Mouse (Mus musculus) heart, postnatal 14 days (tissue): Measurements from ENCODE around the gene Ano8. TPM values are rescaled to one million over a fixed set of nuclear protein-coding genes. Genes with fewer than 3 reads are reported as not detected.
"Not testable (repeated sequence)": the region's sequence is repeated elsewhere in the genome, so short reads cannot be mapped to it uniquely, and the experiment has no call there.

Source experiments
- DNase-seq, 2 experiments: peaks; one replicate each; pipeline ENCODE4 v3.0.0; 2021 to 2022
- intact Hi-C: fragments of 180-260 bp; cut with DNase I; formaldehyde crosslinking; loops from one replicate; pipeline ENCODE4 v1.15.1; 2025
- total RNA-seq, 2 experiments: library from RNA; stranded (reverse); gene quantifications; 2 replicates each; pipeline ENCODE4 v1.2.3; 2021

Gene Ano8
- total RNA-seq, 2 experiments from 2014 or later = 16.6 to 18.4 TPM

- DNase-seq = no peak
- intact Hi-C loops = loop anchor here (5.0 kb wide), 3 partner anchors 79 to 189 kb away; partner anchors contain the start of genes Haus8, Myo9b, Nr2f6 and Use1
Observed at GRCm38 (mm10) chr8:71461152-71461840, 24.5 kb downstream of the Ano8 start.

- intact Hi-C loops = loop anchor here (5.0 kb wide), 3 partner anchors 78 to 188 kb away; partner anchors contain the start of genes Haus8, Myo9b, Nr2f6 and Use1
- DNase-seq = no peak
Observed at GRCm38 (mm10) chr8:71460716-71461115, 25.0 kb downstream of the Ano8 start.

- DNase-seq = no peak
- intact Hi-C loops = no loop called here
Observed at GRCm38 (mm10) chr8:71457659-71458270, 28.0 kb downstream of the Ano8 start.

- no peak for DNase-seq
- intact Hi-C loops = no loop called here
Observed at GRCm38 (mm10) chr8:71456906-71457305, 28.9 kb downstream of the Ano8 start.

- intact Hi-C loops = no loop called here
- DNase-seq = no peak
Observed at GRCm38 (mm10) chr8:71454668-71455067, 31.1 kb downstream of the Ano8 start.

- intact Hi-C loops = no loop called here
- no peak for DNase-seq
Observed at GRCm38 (mm10) chr8:71452669-71453068, 33.1 kb downstream of the Ano8 start.

GRCm38 (mm10) chr8:71451777-71452176 lies 34.0 kb downstream of the Ano8 start:
- intact Hi-C loops = no loop called here
- DNase-seq = no peak

- no peak for DNase-seq
- intact Hi-C loops = no loop called here
Observed at GRCm38 (mm10) chr8:71451337-71451736, 34.4 kb downstream of the Ano8 start.

GRCm38 (mm10) chr8:71445096-71445495 lies 40.7 kb downstream of the Ano8 start:
- no peak for DNase-seq
- intact Hi-C loops = no loop called here

- intact Hi-C loops = loop anchor here (1.0 to 5.0 kb wide), 3 partner anchors 80 to 221 kb away; partner anchors contain the start of gene Fam129c
- DNase-seq = peak; percentile 62 to 73
Observed at GRCm38 (mm10) chr8:71441404-71441803, 44.4 kb downstream of the Ano8 start.

GRCm38 (mm10) chr8:71437041-71437440 lies 48.7 kb downstream of the Ano8 start:
- intact Hi-C loops = no loop called here
- no peak for DNase-seq

GRCm38 (mm10) chr8:71432935-71433334 lies 52.8 kb downstream of the Ano8 start:
- DNase-seq, intact Hi-C loops: not testable (repeated sequence)

Other genes starting within 250 kb of the Ano8 start
- gene Myo9b, start 213.2 kb downstream of the Ano8 start, total RNA-seq = 10 to 100 TPM; 27.8 to 32.8 TPM
- 10 to 100 TPM; 23.9 to 28.8 TPM for gene Haus8, start 213.0 kb downstream of the Ano8 start, total RNA-seq
- 100 to 1,000 TPM in 1 of 2 experiments, 10 to 100 TPM in 1; 96.5 to 108 TPM for gene Use1, start 119.1 kb downstream of the Ano8 start, total RNA-seq
- 10 to 100 TPM; 10.4 to 10.7 TPM for gene Ocel1, start 114.7 kb downstream of the Ano8 start, total RNA-seq
- 10 to 100 TPM; 48.5 to 52.3 TPM for gene Nr2f6, start 104.0 kb downstream of the Ano8 start, total RNA-seq
- 10 to 100 TPM; 40.5 to 45.1 TPM for gene Ushbp1, start 90.2 kb downstream of the Ano8 start, total RNA-seq
- 10 to 100 TPM; 57.0 to 62.9 TPM for gene Babam1, start 89.1 kb downstream of the Ano8 start, total RNA-seq
- gene Ankle1, start 80.0 kb downstream of the Ano8 start, total RNA-seq = 1 to 10 TPM in 1 of 2 experiments, under 1 TPM in 1; 0.96 to 2.0 TPM
- gene Abhd8, start 22.3 kb downstream of the Ano8 start, total RNA-seq = 10 to 100 TPM; 29.1 to 31.9 TPM
- 100 to 1,000 TPM; 111 to 124 TPM for gene Mrpl34, start 21.0 kb downstream of the Ano8 start, total RNA-seq
- gene Dda1, start 16.8 kb downstream of the Ano8 start, total RNA-seq = 10 to 100 TPM; 33.5 to 36.4 TPM
- gene Gtpbp3, start 2.1 kb upstream of the Ano8 start, total RNA-seq = 10 to 100 TPM; 16.4 to 18.7 TPM
- gene Plvap, start 25.8 kb upstream of the Ano8 start, total RNA-seq = 10 to 100 TPM; 19.3 to 26.2 TPM
- gene Ccdc194, start 39.7 kb upstream of the Ano8 start, total RNA-seq = under 1 TPM in 1 of 2 experiments, not detected in 1; 0.12 TPM
- gene Bst2, start 51.5 kb upstream of the Ano8 start, total RNA-seq = 10 to 100 TPM; 12.3 to 16.5 TPM
- gene Mvb12a, start 57.0 kb upstream of the Ano8 start, total RNA-seq = 10 to 100 TPM; 28.8 to 29.7 TPM
- under 1 TPM; 0.17 to 0.22 TPM for gene Tmem221, start 72.9 kb upstream of the Ano8 start, total RNA-seq
- under 1 TPM; 0.10 to 0.17 TPM for gene Nxnl1, start 80.6 kb upstream of the Ano8 start, total RNA-seq
- gene Slc27a1, start 82.9 kb upstream of the Ano8 start, total RNA-seq = 100 to 1,000 TPM; 127 to 151 TPM
- gene Pgls, start 106.2 kb upstream of the Ano8 start, total RNA-seq = 10 to 100 TPM; 72.9 to 74.2 TPM
- gene Fam129c, start 111.7 kb upstream of the Ano8 start, total RNA-seq = 1 to 10 TPM; 1.6 to 2.7 TPM
- gene Colgalt1, start 125.0 kb upstream of the Ano8 start, total RNA-seq = 10 to 100 TPM; 44.1 TPM
- gene Unc13a, start 185.8 kb upstream of the Ano8 start, total RNA-seq = 1 to 10 TPM in 1 of 2 experiments, under 1 TPM in 1; 0.93 to 1.1 TPM
- 10 to 100 TPM; 11.7 to 13.3 TPM for gene Jak3, start 190.3 kb upstream of the Ano8 start, total RNA-seq
- 1 to 10 TPM; 5.0 to 7.0 TPM for gene Insl3, start 203.3 kb upstream of the Ano8 start, total RNA-seq
- 10 to 100 TPM in 1 of 2 experiments, 1 to 10 TPM in 1; 9.4 to 11.4 TPM for gene B3gnt3, start 215.8 kb upstream of the Ano8 start, total RNA-seq
- gene Fcho1, start 239.8 kb upstream of the Ano8 start, total RNA-seq = 1 to 10 TPM; 1.4 to 5.7 TPM